Mouse (Mus musculus) c-Kit-positive CD71-negative TER-119-negative erythroid progenitor cells, embryonic 14.5 days (primary cell): ENCODE data around the gene Serpinb1a.
A peak's percentile ranks its signal among the peaks of the same experiment; 100 is the strongest.

ENCODE experiments used
- DNase-seq: peaks from one replicate; pipeline ENCODE4 v3.0.0-alpha.2; 2013; ENCODE audit warnings: low read depth

The Serpinb1a gene

GRCm38 (mm10) chr13:32834513-32834912, 16.5 kb downstream of the Serpinb1a start:
- DNase-seq: no peak

- no peak for DNase-seq
Measured at GRCm38 (mm10) chr13:32833237-32833636, 17.7 kb downstream of the Serpinb1a start.

- DNase-seq: no peak
Measured at GRCm38 (mm10) chr13:32832776-32833175, 18.2 kb downstream of the Serpinb1a start.

GRCm38 (mm10) chr13:32831505-32832273, 19.3 kb downstream of the Serpinb1a start:
- DNase-seq: no peak

GRCm38 (mm10) chr13:32828886-32829285, 22.1 kb downstream of the Serpinb1a start:
- no peak for DNase-seq

GRCm38 (mm10) chr13:32827951-32828350, 23.0 kb downstream of the Serpinb1a start:
- no peak for DNase-seq

- no peak for DNase-seq
Measured at GRCm38 (mm10) chr13:32827111-32827822, 23.7 kb downstream of the Serpinb1a start.

GRCm38 (mm10) chr13:32825546-32825945, 25.4 kb downstream of the Serpinb1a start:
- DNase-seq: no peak

GRCm38 (mm10) chr13:32824377-32825330, 26.3 kb downstream of the Serpinb1a start:
- DNase-seq: no peak

- DNase-seq: no peak
Measured at GRCm38 (mm10) chr13:32823126-32823525, 27.9 kb downstream of the Serpinb1a start.

GRCm38 (mm10) chr13:32821671-32822070, 29.3 kb downstream of the Serpinb1a start:
- no peak for DNase-seq

- no peak for DNase-seq
Measured at GRCm38 (mm10) chr13:32819926-32820325, 31.1 kb downstream of the Serpinb1a start.

GRCm38 (mm10) chr13:32819241-32819640, 31.7 kb downstream of the Serpinb1a start:
- no peak for DNase-seq

- DNase-seq: no peak
Measured at GRCm38 (mm10) chr13:32807624-32808023, 43.4 kb downstream of the Serpinb1a start.

- DNase-seq: no peak
Measured at GRCm38 (mm10) chr13:32806820-32807219, 44.2 kb downstream of the Serpinb1a start.

GRCm38 (mm10) chr13:32803701-32804345, 47.2 kb downstream of the Serpinb1a start:
- DNase-seq: no peak

- peak; percentile 5 for DNase-seq
Measured at GRCm38 (mm10) chr13:32802259-32803081, 48.5 kb downstream of the Serpinb1a start, which contains the start of gene D930007J09Rik. Gene D930007J09Rik, minus strand, starts transcription at chr13:32802849.

- DNase-seq: peak; percentile 94
Measured at GRCm38 (mm10) chr13:32801693-32802221, 49.2 kb downstream of the Serpinb1a start, which contains the start of gene Wrnip1. Gene Wrnip1, plus strand, starts transcription at chr13:32802038.

- peak; percentile 40 for DNase-seq
Measured at GRCm38 (mm10) chr13:32800859-32801258, 50.1 kb downstream of the Serpinb1a start.

- peak; percentile 25 for DNase-seq
Measured at GRCm38 (mm10) chr13:32799131-32799530, 51.9 kb downstream of the Serpinb1a start.
